Mouse (Mus musculus) lung, postnatal 0 days (tissue): ENCODE measurements around the gene Prickle2. TPM values are rescaled to one million over a fixed set of nuclear protein-coding genes. Genes with fewer than 3 reads are reported as not detected.
A peak's percentile ranks its signal among the peaks of the same experiment; 100 is the strongest.

Experiments used
- ATAC-seq: fragments of 200-750 bp; cut with Nextera tagmentation; 2 replicates; pipeline ENCODE4 v1.8.0; 2017; ENCODE audit warnings: moderate library complexity
- DNase-seq: peaks from one replicate; pipeline ENCODE4 v3.0.0-alpha.2; 2016; ENCODE audit warnings: low spot score
- H3K27ac ChIP-seq: fragments of 300-500 bp; sonication (generic); 2 replicates; pipeline ENCODE4 v1.5.1; 2014; ENCODE audit warnings: antibody characterized with exemption, mild to moderate bottlenecking, low read length, mixed read lengths
- H3K27me3 ChIP-seq: fragments of 300-500 bp; sonication (generic); replicated peaks from 2 replicates; pipeline ENCODE4 v1.6.1; 2014; ENCODE audit warnings: low read length, mixed read lengths; ENCODE audit not compliant: insufficient read depth
- H3K36me3 ChIP-seq: fragments of 300-500 bp; sonication (generic); 2 replicates; pipeline ENCODE4 v1.6.1; 2014; ENCODE audit warnings: low read length, mixed read lengths; ENCODE audit not compliant: insufficient read depth
- H3K4me1 ChIP-seq: fragments of 300-500 bp; sonication (generic); 2 replicates; pipeline ENCODE4 v1.6.1; 2014; ENCODE audit warnings: antibody characterized with exemption, low read depth, low read length, mixed read lengths; ENCODE audit not compliant: insufficient read depth
- H3K4me2 ChIP-seq: fragments of 300-500 bp; sonication (generic); replicated peaks from 2 replicates; pipeline ENCODE4 v1.6.1; 2014; ENCODE audit warnings: low read depth, mild to moderate bottlenecking, low read length, moderate library complexity, mixed read lengths
- H3K4me3 ChIP-seq: fragments of 300-500 bp; sonication (generic); 2 replicates; pipeline ENCODE4 v1.5.1; 2014; ENCODE audit warnings: low read depth, low read length
- H3K9ac ChIP-seq: fragments of 300-500 bp; sonication (generic); replicated peaks from 2 replicates; pipeline ENCODE4 v1.6.1; 2014; ENCODE audit warnings: low read depth, mild to moderate bottlenecking
- H3K9me3 ChIP-seq: fragments of 300-500 bp; sonication (generic); 2 replicates; pipeline ENCODE4 v1.6.1; 2016; ENCODE audit warnings: low read length, mixed read lengths
- CTCF ChIP-seq: IDR thresholded peaks from 2 replicates; pipeline ENCODE4 v1.5.1; 2016; ENCODE audit warnings: antibody characterized with exemption, mild to moderate bottlenecking
- EP300 ChIP-seq: IDR thresholded peaks from 2 replicates; pipeline ENCODE4 v1.6.1; 2016; ENCODE audit warnings: antibody characterized with exemption, mild to moderate bottlenecking, control low read depth
- WGBS: fragments of 180-500 bp; shearing (Covaris S2); extraction: QIAGEN DNeasy Blood & Tissue Kit; methylation state at CpG from one replicate; pipeline ENCODE4 v1.1.7; 2014; 5-methylcytosine and 5-hydroxymethylcytosine counted together
- polyA plus RNA-seq: library from polyadenylated mRNA; unstranded; fragments of >200 nt; fragmentation: Nextera tagmentation; extraction: Ambion mirVana; gene quantifications from 2 replicates; pipeline ENCODE4 v1.2.1, GENCODE M21; 2015

Gene Prickle2
- polyA plus RNA-seq, 1 experiment from 2014 or later = 7.0 TPM

- H3K4me3 ChIP-seq = no peak overlapping the region
- H3K4me2 ChIP-seq = no peak overlapping the region
- no peaks in the 10 kb centered on the region for H3K27me3 ChIP-seq
- no peaks in the 10 kb centered on the region for H3K9me3 ChIP-seq
- ATAC-seq = no peak
- H3K9ac ChIP-seq = no peak overlapping the region
- H3K4me1 ChIP-seq = no peaks in the 10 kb centered on the region
- 60% methylated on average over 5 of the region's 5 CpGs for WGBS
- no peak for DNase-seq
- H3K36me3 ChIP-seq = no peaks in the 10 kb centered on the region
- TF ChIP-seq CTCF = no peak
- no peak for TF ChIP-seq EP300
- H3K27ac ChIP-seq = no peak overlapping the region
These were observed 163.4 kb downstream of the Prickle2 start for GRCm38 (mm10) chr6:92542402-92543101.

- H3K36me3 ChIP-seq = no peaks in the 10 kb centered on the region
- peaks cover 2% of the 10 kb centered on the region for H3K4me1 ChIP-seq
- WGBS = 11% methylated on average over 11 of the region's 11 CpGs
- H3K27me3 ChIP-seq = no peaks in the 10 kb centered on the region
- peak overlapping the region; percentile 27 for H3K4me3 ChIP-seq
- H3K4me2 ChIP-seq = peak overlapping the region; percentile 46
- DNase-seq = peak; percentile 73
- H3K27ac ChIP-seq = peak overlapping the region; percentile 22; the same call in 1 of the 2 replicates
- ATAC-seq = peak; percentile 95
- H3K9me3 ChIP-seq = no peaks in the 10 kb centered on the region
- peak; percentile 45 for TF ChIP-seq CTCF
- no peak for TF ChIP-seq EP300
- peak overlapping the region; percentile 9; the same call in 1 of the 2 replicates for H3K9ac ChIP-seq
These were observed 171.5 kb downstream of the Prickle2 start for GRCm38 (mm10) chr6:92534226-92535031.

GRCm38 (mm10) chr6:92533306-92534063 is 172.5 kb downstream of the Prickle2 start:
- Histone ChIP-seq H3K4me3 (peak overlapping the region; percentile 27; the same call in 1 of the 2 replicates), H3K4me2 (peak overlapping the region; percentile 46), H3K27ac (no peak overlapping the region), H3K9ac (no peak overlapping the region; the same call in 1 of the 2 replicates), H3K27me3 (no peaks in the 10 kb centered on the region), H3K36me3 (no peaks in the 10 kb centered on the region), H3K4me1 (peaks cover 2% of the 10 kb centered on the region), H3K9me3 (no peaks in the 10 kb centered on the region)
- no peak for TF ChIP-seq CTCF
- no peak for TF ChIP-seq EP300
- ATAC-seq (no peak), DNase-seq (no peak)
- WGBS = 46% methylated on average over 8 of the region's 8 CpGs

DNA sequence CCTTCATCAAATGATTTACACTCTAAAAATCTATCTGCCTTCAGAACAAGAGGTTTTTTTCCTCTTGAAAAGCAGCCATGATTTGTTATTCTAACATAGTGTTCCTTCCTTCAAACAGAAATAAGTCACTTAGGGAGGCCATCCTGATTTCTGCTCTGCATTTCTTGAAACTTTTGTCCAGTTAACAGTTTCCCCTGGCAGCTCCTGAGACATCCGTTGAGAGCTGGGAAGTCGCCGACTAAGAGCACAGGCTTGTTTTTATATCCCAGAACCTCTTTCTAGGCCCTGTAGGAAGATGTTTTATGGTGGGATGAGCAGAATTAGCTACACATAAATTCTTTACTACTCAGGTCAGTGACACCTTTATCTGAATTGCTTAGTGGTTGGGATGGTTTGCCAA is 173.1 kb downstream of the Prickle2 start:
- no peak for DNase-seq
- WGBS = 45% methylated on average over 3 of the region's 3 CpGs
- no peak for ATAC-seq
- Histone ChIP-seq H3K4me3 (no peak overlapping the region), H3K27ac (no peak overlapping the region), H3K27me3 (no peaks in the 10 kb centered on the region), H3K9ac (no peak overlapping the region), H3K36me3 (no peaks in the 10 kb centered on the region), H3K4me1 (peaks cover 2% of the 10 kb centered on the region), H3K9me3 (no peaks in the 10 kb centered on the region), H3K4me2 (0 out of 2 replicates have a peak overlapping the region, but pooled peaks have one; percentile 6)
- TF ChIP-seq EP300 = no peak
- TF ChIP-seq CTCF = no peak

GRCm38 (mm10) chr6:92532331-92532730 is 173.6 kb downstream of the Prickle2 start:
- H3K9me3 ChIP-seq = no peaks in the 10 kb centered on the region
- TF ChIP-seq CTCF (no peak), EP300 (no peak)
- 43% methylated on average over 6 of the region's 6 CpGs for WGBS
- no peaks in the 10 kb centered on the region for H3K27me3 ChIP-seq
- H3K27ac ChIP-seq = no peak overlapping the region
- DNase-seq (no peak), ATAC-seq (no peak)
- no peaks in the 10 kb centered on the region for H3K36me3 ChIP-seq
- H3K4me2 ChIP-seq = no peak overlapping the region
- H3K4me1 ChIP-seq = peaks cover 2% of the 10 kb centered on the region
- H3K9ac ChIP-seq = no peak overlapping the region
- H3K4me3 ChIP-seq = no peak overlapping the region

- TF ChIP-seq EP300 = no peak
- TF ChIP-seq CTCF = no peak
- DNase-seq (no peak), ATAC-seq (no peak)
- no peaks in the 10 kb centered on the region for H3K4me1 ChIP-seq
- H3K36me3 ChIP-seq = no peaks in the 10 kb centered on the region
- no peaks in the 10 kb centered on the region for H3K27me3 ChIP-seq
- no peak overlapping the region for H3K27ac ChIP-seq
- WGBS = 44% methylated on average over 3 of the region's 3 CpGs
- H3K9ac ChIP-seq = no peak overlapping the region
- no peak overlapping the region for H3K4me2 ChIP-seq
- H3K4me3 ChIP-seq = no peak overlapping the region
- no peaks in the 10 kb centered on the region for H3K9me3 ChIP-seq
These were observed 179.7 kb downstream of the Prickle2 start for GRCm38 (mm10) chr6:92526212-92526611.
